Mouse (Mus musculus) liver, embryonic 15.5 days (tissue): ENCODE data around the gene Rpusd3. TPM values are rescaled to one million over a fixed set of nuclear protein-coding genes. Genes with fewer than 3 reads are reported as not detected.

ENCODE experiments used
- ATAC-seq: fragments of 200-750 bp; cut with Nextera tagmentation; 2 replicates; pipeline ENCODE4 v1.8.0; 2017; ENCODE audit warnings: moderate number of reproducible peaks, mild to moderate bottlenecking, moderate library complexity; ENCODE audit not compliant: insufficient read depth
- H3K27ac ChIP-seq: fragments of 300-500 bp; sonication (generic); replicated peaks from 2 replicates; pipeline ENCODE4 v1.5.1; 2015; ENCODE audit warnings: mild to moderate bottlenecking, inconsistent platforms
- H3K27me3 ChIP-seq: fragments of 300-500 bp; sonication (generic); 2 replicates; pipeline ENCODE4 v1.6.1; 2015; ENCODE audit warnings: mild to moderate bottlenecking, inconsistent platforms
- H3K36me3 ChIP-seq: fragments of 300-500 bp; sonication (generic); replicated peaks from 2 replicates; pipeline ENCODE4 v1.6.1; 2015; ENCODE audit warnings: moderate library complexity, mild to moderate bottlenecking, inconsistent platforms
- H3K4me1 ChIP-seq: fragments of 300-500 bp; sonication (generic); replicated peaks from 2 replicates; pipeline ENCODE4 v1.6.1; 2015; ENCODE audit warnings: inconsistent platforms
- H3K4me2 ChIP-seq: fragments of 300-500 bp; sonication (generic); 2 replicates; pipeline ENCODE4 v1.6.1; 2015; ENCODE audit warnings: moderate library complexity, mild to moderate bottlenecking, inconsistent platforms
- H3K4me3 ChIP-seq: fragments of 300-500 bp; sonication (generic); replicated peaks from 2 replicates; pipeline ENCODE4 v1.5.1; 2015; ENCODE audit warnings: mild to moderate bottlenecking, inconsistent platforms
- H3K9ac ChIP-seq: fragments of 300-500 bp; sonication (generic); 2 replicates; pipeline ENCODE4 v1.6.1; 2015; ENCODE audit warnings: moderate library complexity, mild to moderate bottlenecking, inconsistent platforms
- H3K9me3 ChIP-seq: fragments of 300-500 bp; sonication (generic); replicated peaks from 2 replicates; pipeline ENCODE4 v1.6.1; 2016; ENCODE audit warnings: inconsistent platforms
- WGBS: fragments of 180-500 bp; shearing (Covaris S2); methylation state at CpG from one replicate; pipeline ENCODE4 v1.1.7; 2015; ENCODE audit warnings: mixed read lengths; ENCODE audit not compliant: insufficient replicate concordance; 5-methylcytosine and 5-hydroxymethylcytosine counted together
- polyA plus RNA-seq: library from polyadenylated mRNA; unstranded; fragments of >200 nt; fragmentation: Nextera tagmentation; extraction: Ambion mirVana; gene quantifications from 2 replicates; pipeline ENCODE4 v1.2.1, GENCODE M21; 2015

Gene Rpusd3
- polyA plus RNA-seq = 11.8 and 16.5 TPM in 2 replicates

DNA sequence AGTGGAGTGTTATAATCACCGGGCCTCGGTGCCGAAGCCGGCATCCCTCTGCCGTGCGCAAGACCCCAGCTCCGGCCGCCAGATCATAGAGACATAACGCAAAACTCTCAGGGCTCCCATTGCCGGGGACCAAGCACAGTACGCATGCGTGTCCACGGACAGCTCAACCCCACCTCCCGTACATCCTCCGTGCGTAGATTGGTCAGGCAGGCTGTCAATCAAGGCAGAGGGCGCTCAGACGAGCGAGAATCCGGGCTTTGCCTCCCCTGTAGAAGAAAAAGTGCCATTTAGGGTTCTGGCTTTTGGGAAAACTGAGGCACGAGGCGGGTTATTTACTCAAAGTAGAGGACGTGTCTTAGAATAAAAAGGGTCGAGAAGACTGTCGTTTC lies at the start of gene Rpusd3:
Rpusd3 (minus strand) TSS at position 142 of the 389 bp plus-strand sequence.
- Histone ChIP-seq H3K9ac (peak within 1 kb of the TSS; percentile 74), H3K27me3 (no peaks in the 10 kb centered on the region), H3K27ac (peak within 1 kb of the TSS; percentile 58), H3K36me3 (0 out of 2 replicates have a peak, but pooled peaks cover 6% of the 10 kb centered on the region), H3K9me3 (no peaks in the 10 kb centered on the region), H3K4me1 (peaks cover 27% of the 10 kb centered on the region), H3K4me2 (peak within 1 kb of the TSS; percentile 88), H3K4me3 (peak within 1 kb of the TSS; percentile 72)
- under 1% methylated on average over 25 of the region's 25 CpGs for WGBS
- peak; percentile 97 for ATAC-seq

DNA sequence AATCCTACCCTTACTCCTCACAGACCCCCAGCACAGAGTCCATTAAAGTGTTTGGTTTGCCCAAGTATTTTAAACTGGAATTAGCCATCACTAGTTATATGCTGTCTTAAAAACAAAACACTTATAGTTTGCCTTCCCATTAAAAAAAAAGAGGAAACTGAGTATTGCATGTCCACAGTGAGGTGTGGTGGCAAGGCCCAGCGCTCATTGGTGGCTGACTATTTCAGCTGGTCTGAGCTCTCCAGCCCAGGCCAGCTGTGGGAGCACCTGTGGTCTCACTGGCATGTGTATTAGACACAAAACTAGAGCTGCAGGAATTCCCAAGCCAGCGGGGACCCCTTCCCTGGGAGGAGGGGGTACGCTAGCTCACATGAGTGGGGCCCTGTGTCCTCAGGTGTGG lies 49.4 kb upstream of the Rpusd3 start:
- H3K9ac ChIP-seq = no peak overlapping the region
- no peaks in the 10 kb centered on the region for H3K9me3 ChIP-seq
- ATAC-seq = no peak
- WGBS = 60% methylated on average over 3 of the region's 3 CpGs
- H3K27ac ChIP-seq = no peak overlapping the region
- no peaks in the 10 kb centered on the region for H3K36me3 ChIP-seq
- no peak overlapping the region for H3K4me3 ChIP-seq
- peaks cover 31% of the 10 kb centered on the region for H3K27me3 ChIP-seq
- no peak overlapping the region for H3K4me2 ChIP-seq
- peaks cover 23% of the 10 kb centered on the region for H3K4me1 ChIP-seq

DNA sequence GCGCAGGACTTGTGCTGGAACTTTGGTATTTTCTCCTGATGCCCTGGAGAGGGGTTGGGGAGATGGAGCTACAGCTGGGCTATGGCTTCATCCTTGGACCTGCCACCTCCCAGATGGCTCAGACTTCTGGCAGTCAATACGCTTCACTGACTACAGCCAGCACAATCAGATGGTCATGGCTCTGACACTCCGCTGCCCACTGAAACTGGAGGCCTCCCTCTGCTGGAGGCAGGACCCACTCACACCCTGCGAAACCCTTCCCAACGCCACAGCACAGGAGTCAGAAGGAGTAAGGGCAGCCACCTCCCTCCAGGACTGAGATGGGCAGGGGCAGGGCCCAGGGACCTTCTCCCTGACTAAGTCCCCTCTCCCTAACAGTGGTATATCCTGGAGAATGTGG lies 46.5 kb upstream of the Rpusd3 start:
- Histone ChIP-seq H3K36me3 (no peaks in the 10 kb centered on the region), H3K4me2 (no peak overlapping the region), H3K27ac (no peak overlapping the region), H3K4me3 (no peak overlapping the region), H3K9ac (no peak overlapping the region), H3K9me3 (no peaks in the 10 kb centered on the region), H3K27me3 (peaks cover 16% of the 10 kb centered on the region), H3K4me1 (peaks cover 12% of the 10 kb centered on the region)
- 68% methylated on average over 5 of the region's 5 CpGs for WGBS
- ATAC-seq = no peak

DNA sequence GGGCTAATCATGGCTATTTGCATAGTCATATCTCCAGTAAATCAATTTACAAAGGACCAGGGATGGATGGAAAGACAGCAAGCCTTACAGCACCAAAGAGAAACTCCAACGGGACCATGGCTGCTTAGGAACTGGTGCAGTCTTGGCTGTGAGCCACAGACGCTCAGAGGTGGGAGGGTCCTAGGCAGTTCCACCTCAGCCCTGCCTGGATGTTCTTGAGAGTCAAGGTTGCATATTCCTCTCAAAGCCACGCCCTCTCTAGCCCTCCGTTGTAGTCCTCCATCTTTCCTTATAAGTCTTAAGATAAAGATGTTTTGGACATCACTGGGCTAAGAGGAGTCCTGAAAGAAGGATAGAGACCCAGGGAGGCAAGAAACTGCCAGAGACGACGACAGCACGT lies 44.9 kb upstream of the Rpusd3 start:
- Histone ChIP-seq H3K27ac (no peak overlapping the region), H3K9me3 (no peaks in the 10 kb centered on the region), H3K4me3 (no peak overlapping the region), H3K4me1 (peaks cover 2% of the 10 kb centered on the region; the same call in 1 of the 2 replicates), H3K27me3 (peaks cover under 1% of the 10 kb centered on the region; the same call in 1 of the 2 replicates), H3K9ac (no peak overlapping the region), H3K4me2 (no peak overlapping the region), H3K36me3 (no peaks in the 10 kb centered on the region)
- ATAC-seq = no peak
- 60% methylated on average over 7 of the region's 7 CpGs for WGBS

DNA sequence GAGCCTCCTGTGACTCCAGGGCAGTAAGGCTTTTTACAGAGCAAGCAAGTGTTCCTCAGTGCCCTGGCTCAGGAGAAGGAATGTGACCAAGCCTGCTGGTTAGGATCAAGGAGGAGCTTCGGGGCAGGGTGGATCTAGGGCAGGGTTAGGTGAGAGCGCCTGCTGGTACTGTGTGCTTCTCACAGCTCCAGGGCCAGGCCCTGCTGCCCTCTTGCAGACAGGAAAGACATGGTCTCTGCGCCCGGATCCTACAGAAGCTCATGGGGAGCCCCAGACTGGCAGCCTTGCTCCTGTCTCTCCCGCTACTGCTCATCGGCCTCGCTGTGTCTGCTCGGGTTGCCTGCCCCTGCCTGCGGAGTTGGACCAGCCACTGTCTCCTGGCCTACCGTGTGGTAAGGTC lies 39.5 kb upstream of the Rpusd3 start:
- Histone ChIP-seq H3K4me3 (no peak overlapping the region), H3K9ac (no peak overlapping the region), H3K4me1 (no peaks in the 10 kb centered on the region), H3K27me3 (peaks cover 6% of the 10 kb centered on the region; the same call in 1 of the 2 replicates), H3K27ac (no peak overlapping the region), H3K36me3 (no peaks in the 10 kb centered on the region), H3K9me3 (no peaks in the 10 kb centered on the region), H3K4me2 (no peak overlapping the region)
- 53% methylated on average over 10 of the region's 10 CpGs for WGBS
- no peak for ATAC-seq

DNA sequence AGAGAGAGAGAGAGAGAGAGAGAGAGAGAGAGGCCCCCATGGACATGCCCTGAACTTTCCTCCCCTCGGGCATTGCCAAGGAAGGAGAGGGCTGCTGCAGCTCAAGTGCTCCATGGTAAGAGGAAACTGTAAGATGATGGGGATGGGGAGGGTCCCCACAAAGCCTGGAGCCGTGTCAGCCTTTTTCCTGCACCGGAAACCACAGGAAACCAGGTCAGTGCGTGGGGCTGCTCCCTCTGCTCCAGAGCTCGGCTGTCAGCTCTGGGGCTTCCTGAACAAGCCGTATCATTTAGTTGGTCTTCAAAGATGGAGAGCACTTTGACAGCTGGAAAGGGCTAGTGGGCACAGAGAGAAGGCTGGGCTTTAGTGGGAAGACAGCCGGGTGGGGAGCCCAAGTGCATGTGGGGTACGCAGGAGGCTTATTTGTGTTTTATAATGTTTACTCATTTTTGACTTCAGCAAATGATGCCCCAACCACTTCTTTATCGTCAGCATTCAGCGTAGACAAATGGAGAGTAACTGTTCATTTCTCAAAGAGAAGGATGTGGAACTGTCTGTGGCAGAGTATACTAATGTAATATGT lies 38.9 kb upstream of the Rpusd3 start, which contains the start of gene Il17re:
Il17re (plus strand) TSS at position 533 of the 583 bp plus-strand sequence.
- Histone ChIP-seq H3K9ac (no peak within 1 kb of the TSS), H3K9me3 (no peaks in the 10 kb centered on the region), H3K27me3 (peaks cover 6% of the 10 kb centered on the region; the same call in 1 of the 2 replicates), H3K36me3 (no peaks in the 10 kb centered on the region), H3K4me2 (no peak within 1 kb of the TSS), H3K4me3 (no peak within 1 kb of the TSS), H3K27ac (no peak within 1 kb of the TSS), H3K4me1 (no peaks in the 10 kb centered on the region)
- no peak for ATAC-seq
- 14% methylated on average over 10 of the region's 10 CpGs for WGBS

DNA sequence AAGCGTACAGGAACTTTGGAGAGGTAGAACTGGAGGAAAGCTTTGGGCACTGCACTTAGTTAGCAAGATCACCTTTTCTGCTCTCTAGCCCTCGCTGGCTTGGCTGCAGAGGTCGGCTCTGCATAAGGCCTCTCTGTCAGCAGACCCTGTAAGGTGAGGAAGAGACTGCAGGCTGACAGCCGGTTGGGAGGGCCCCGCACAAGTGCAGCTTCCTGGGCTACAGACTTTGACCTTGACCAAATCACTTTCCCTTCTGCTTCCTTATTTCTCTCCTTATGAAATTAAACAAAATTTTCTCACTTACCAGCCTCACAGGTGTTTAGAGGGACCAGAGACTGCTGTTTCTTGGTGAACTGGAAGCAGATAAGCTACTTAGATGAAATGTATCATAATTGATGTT lies 35.9 kb upstream of the Rpusd3 start:
- Histone ChIP-seq H3K27me3 (peaks cover 6% of the 10 kb centered on the region; the same call in 1 of the 2 replicates), H3K4me3 (no peak overlapping the region), H3K4me1 (no peaks in the 10 kb centered on the region), H3K36me3 (no peaks in the 10 kb centered on the region), H3K27ac (no peak overlapping the region), H3K9me3 (no peaks in the 10 kb centered on the region), H3K4me2 (no peak overlapping the region), H3K9ac (no peak overlapping the region)
- WGBS = 28% methylated on average over 5 of the region's 5 CpGs
- ATAC-seq = no peak

DNA sequence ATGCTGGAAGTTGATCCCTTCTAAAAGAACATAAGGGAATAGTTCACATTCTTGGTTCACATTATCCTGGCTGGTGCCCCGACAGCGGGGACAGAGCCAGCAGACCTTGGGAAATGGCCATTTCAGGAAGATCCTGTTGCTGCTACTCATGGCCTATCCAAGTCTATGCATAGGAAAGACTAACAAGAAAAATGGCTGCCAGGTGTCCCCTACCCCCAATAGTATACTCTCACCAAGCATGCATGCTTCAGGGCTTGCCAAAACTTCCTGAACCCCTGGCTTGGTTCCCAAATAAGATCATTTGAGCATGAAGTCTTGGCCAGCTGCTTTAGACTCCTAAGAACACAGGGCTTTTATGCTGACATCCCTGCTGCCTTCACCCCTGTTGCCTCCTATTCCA lies 32.7 kb upstream of the Rpusd3 start:
- no peak for ATAC-seq

DNA sequence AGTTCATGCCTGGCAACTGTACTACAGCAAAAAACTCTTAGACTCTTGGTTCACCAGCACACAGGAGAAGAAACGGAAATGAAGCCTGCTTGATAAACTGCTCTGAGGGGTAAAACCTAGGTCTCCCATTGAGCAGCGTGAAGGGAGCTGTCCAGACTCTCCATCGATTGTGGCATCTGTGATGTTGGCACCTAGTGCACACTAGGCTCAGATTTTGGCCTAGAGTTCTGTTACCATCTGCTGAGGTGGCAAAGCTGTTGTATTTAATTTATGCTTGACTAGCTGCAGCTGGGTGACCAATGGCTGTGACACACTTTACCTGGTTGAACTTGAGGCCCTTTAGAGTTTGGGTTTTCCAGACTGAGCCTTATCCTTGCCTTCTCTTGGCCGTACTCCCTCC lies 28.5 kb upstream of the Rpusd3 start:
- 79% methylated on average over 4 of the region's 4 CpGs for WGBS
- no peaks in the 10 kb centered on the region for H3K9me3 ChIP-seq
- peaks cover 14% of the 10 kb centered on the region for H3K4me1 ChIP-seq
- no peak overlapping the region for H3K27ac ChIP-seq
- no peak overlapping the region for H3K4me3 ChIP-seq
- no peak overlapping the region for H3K9ac ChIP-seq
- ATAC-seq = no peak
- peaks cover 19% of the 10 kb centered on the region for H3K36me3 ChIP-seq
- no peak overlapping the region for H3K4me2 ChIP-seq
- H3K27me3 ChIP-seq = no peaks in the 10 kb centered on the region

More for the DNA sequence above, 32.7 kb upstream of the Rpusd3 start:
- Histone ChIP-seq H3K36me3 (peaks cover 16% of the 10 kb centered on the region), H3K27ac (no peak overlapping the region), H3K4me1 (no peaks in the 10 kb centered on the region), H3K9ac (no peak overlapping the region), H3K27me3 (no peaks in the 10 kb centered on the region), H3K9me3 (no peaks in the 10 kb centered on the region), H3K4me3 (no peak overlapping the region), H3K4me2 (no peak overlapping the region)
- WGBS = 68% methylated on average over 2 of the region's 2 CpGs

DNA sequence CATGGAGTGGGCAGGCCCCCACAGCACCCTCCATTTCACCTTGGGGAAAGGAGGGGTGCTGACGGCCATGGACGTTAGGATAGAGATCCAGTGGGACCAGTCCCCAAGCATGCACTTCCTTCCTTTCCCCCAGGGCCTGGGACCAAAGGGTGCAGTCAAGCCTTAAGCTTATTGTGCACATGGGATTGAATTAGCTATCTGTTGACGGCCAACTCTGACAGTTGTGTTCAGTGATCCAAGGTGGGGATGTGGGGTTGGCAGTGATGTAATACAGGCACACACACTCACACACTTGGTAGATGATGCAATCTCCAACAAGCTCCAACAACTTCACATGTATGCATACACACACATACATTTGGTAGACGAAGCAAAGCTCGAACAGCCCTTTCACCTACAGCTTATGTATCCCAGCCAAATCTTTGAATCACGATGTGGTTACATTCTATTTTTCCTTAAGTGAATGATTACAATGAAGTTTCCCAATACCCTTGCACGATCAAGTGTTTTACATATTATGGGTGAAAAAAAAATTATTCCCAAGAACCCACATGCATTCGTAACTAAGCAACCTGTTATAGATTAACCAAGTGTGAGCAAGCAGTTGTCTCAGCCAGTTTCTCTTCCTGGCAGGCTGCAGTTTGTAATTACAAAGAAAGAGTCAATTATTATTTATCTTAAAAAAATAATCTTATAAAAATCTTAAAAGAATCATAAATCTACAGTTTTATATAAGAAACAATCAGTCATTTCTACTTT lies 25.2 kb upstream of the Rpusd3 start:
- no peaks in the 10 kb centered on the region for H3K27me3 ChIP-seq
- H3K9me3 ChIP-seq = no peaks in the 10 kb centered on the region
- H3K36me3 ChIP-seq = peaks cover 19% of the 10 kb centered on the region
- H3K9ac ChIP-seq = no peak overlapping the region
- H3K4me2 ChIP-seq = no peak overlapping the region
- no peak overlapping the region for H3K4me3 ChIP-seq
- H3K27ac ChIP-seq = no peak overlapping the region
- peaks cover 27% of the 10 kb centered on the region for H3K4me1 ChIP-seq
- no peak for ATAC-seq
- 75% methylated on average over 7 of the region's 8 CpGs for WGBS

DNA sequence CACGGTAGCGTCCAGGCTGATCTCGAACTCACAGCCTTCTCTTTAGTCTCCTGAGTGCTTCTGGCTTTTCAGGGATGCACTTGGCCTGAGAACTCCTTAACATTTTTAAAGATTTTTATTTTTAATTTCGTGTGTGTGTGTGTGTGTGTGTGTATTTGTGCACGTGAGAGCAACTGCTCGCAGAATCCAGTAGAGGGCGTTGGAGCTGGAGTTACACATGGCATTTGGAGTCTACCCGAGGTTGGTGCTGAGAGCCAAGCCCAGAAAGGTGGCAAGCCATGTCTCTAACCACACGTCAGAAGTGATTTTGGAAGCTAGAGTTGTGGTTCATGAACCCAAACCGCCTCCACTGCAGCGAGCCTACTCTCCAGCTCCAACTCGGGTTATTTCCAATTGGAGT lies 24.0 kb upstream of the Rpusd3 start:
- peak overlapping the region; percentile 91 for H3K4me2 ChIP-seq
- H3K9ac ChIP-seq = peak overlapping the region; percentile 81
- H3K27me3 ChIP-seq = no peaks in the 10 kb centered on the region
- H3K9me3 ChIP-seq = no peaks in the 10 kb centered on the region
- ATAC-seq = no peak
- peak overlapping the region; percentile 48; the same call in 1 of the 2 replicates for H3K27ac ChIP-seq
- H3K4me1 ChIP-seq = peaks cover 27% of the 10 kb centered on the region
- peak overlapping the region; percentile 82 for H3K4me3 ChIP-seq
- 36% methylated on average over 12 of the region's 12 CpGs for WGBS
- peaks cover 14% of the 10 kb centered on the region for H3K36me3 ChIP-seq
